8 mouse cellular contexts compared by ENCODE assay signal in genomic region chr11:52395940-52396596, GRCm38 (mm10). TPM values are rescaled to one million over a fixed set of nuclear protein-coding genes. Genes with fewer than 3 reads are reported as not detected.
A peak's percentile ranks its signal among the peaks of the same experiment; 100 is the strongest.
DNase-seq lines count a peak whose midpoint lies in the region; ATAC-seq and TF ChIP-seq lines count a peak whose summit lies in the region.

TSS of gene 9530068E07Rik (plus strand) at chr11:52396428.

- no peaks in the 10 kb centered on the region for H3K36me3 ChIP-seq in hindbrain, postnatal 0 days (ENCODE audit: insufficient read depth, low read length)

- H3K4me2 ChIP-seq in hindbrain, postnatal 0 days (ENCODE audit: low read depth, low read length) = peak within 1 kb of the TSS; percentile 78

- intact Hi-C loops in gastrocnemius, adult 2 months (cut with DNase I) = no loop called here
- intact Hi-C loops in left cerebral cortex, adult 2 months (cut with DNase I) = no loop called here

- H3K9me3 ChIP-seq in hindbrain, postnatal 0 days (ENCODE audit: low read length) = no peaks in the 10 kb centered on the region

- H3K4me3 ChIP-seq in gastrocnemius, adult 2 months = peak within 1 kb of the TSS; percentile 97
- peak within 1 kb of the TSS; percentile 98 for H3K4me3 ChIP-seq in hindbrain, postnatal 0 days (ENCODE audit: low read length)
- peak within 1 kb of the TSS; percentile 88 for H3K4me3 ChIP-seq in left cerebral cortex, adult 2 months

- H3K4me1 ChIP-seq in hindbrain, postnatal 0 days (ENCODE audit: insufficient read depth, low read length) = 0 out of 2 replicates have a peak, but pooled peaks cover 6% of the 10 kb centered on the region

- H3K27ac ChIP-seq in gastrocnemius, adult 2 months = peak within 1 kb of the TSS; percentile 97
- peak within 1 kb of the TSS; percentile 94 for H3K27ac ChIP-seq in hindbrain, postnatal 0 days
- H3K27ac ChIP-seq in left cerebral cortex, adult 2 months = peak within 1 kb of the TSS; percentile 97

- no peak for TF ChIP-seq CTCF in gastrocnemius, adult 2 months (IDR thresholded peaks at IDR 0.05)
- no peak for TF ChIP-seq CTCF in hindbrain, postnatal 0 days (IDR thresholded peaks at IDR 0.05; ENCODE audit: low read depth)
- TF ChIP-seq CTCF in left cerebral cortex, adult 2 months (IDR thresholded peaks at IDR 0.05) = no peak

- H3K27me3 ChIP-seq in hindbrain, postnatal 0 days (ENCODE audit: insufficient read depth, low read length) = no peaks in the 10 kb centered on the region

- peak; percentile 94 for DNase-seq in WW6 (ENCODE audit: low read depth, low spot score)
- DNase-seq in cerebellum, postnatal 4 days (ENCODE audit: low spot score in 2 of 2) = peak; percentile 82 to 88
- peak; percentile 94 for DNase-seq in gastrocnemius, adult 2 months
- peak; percentile 98 for DNase-seq in hindbrain, postnatal 0 days (ENCODE audit: low spot score)
- DNase-seq in left cerebral cortex, adult 2 months (ENCODE audit: extremely low spot score in 1 of 2, low spot score in 2 of 2) = peak; percentile 93 to 94
- peak; percentile 94 to 96 for DNase-seq in right cerebral cortex, adult 2 months (ENCODE audit: low spot score in 2 of 2)
- peak; percentile 92 for DNase-seq in urinary bladder, postnatal 14 days (ENCODE audit: low spot score)

- peak within 1 kb of the TSS; percentile 94 for H3K9ac ChIP-seq in hindbrain, postnatal 0 days (replicated peaks; ENCODE audit: low read length)

- 1% methylated on average over 37 of the region's 38 CpGs for WGBS in hindbrain, postnatal 0 days

- peak; percentile 97 for ATAC-seq in hindbrain, postnatal 0 days
- peak; percentile 93 for ATAC-seq in megakaryocyte, adult 5-6 weeks (ENCODE audit: poor library complexity, severe bottlenecking)

RNA-seq across cellular contexts. Expression of gene 9530068E07Rik, which starts in this region (rescaled TPM):
- total RNA-seq in gastrocnemius, adult 2 months (2021) = 10 to 100 TPM; 41.5 to 48.5 TPM
- 125 and 142 TPM in 2 replicates for total RNA-seq in hindbrain, postnatal 0 days (2014; rRNA removed)
- 126 and 131 TPM in 2 replicates for polyA plus RNA-seq in hindbrain, postnatal 0 days (2015; fragmentation: Nextera tagmentation; extraction: Ambion mirVana)
- total RNA-seq in left cerebral cortex, adult 2 months (2021) = 10 to 100 TPM; 59.2 to 64.2 TPM
- total RNA-seq in megakaryocyte, adult 5-6 weeks (2015) = 131 and 132 TPM in 2 replicates
- total RNA-seq in megakaryocyte, adult 5-6 weeks (2017) = 74.8 and 90.7 TPM in 2 replicates

Comparison
In these comparisons a context has a peak if more than half of its experiments do, and no peak if none do; other contexts are left out.
1. Peak in every context shown above with its lines: DNase-seq, ATAC-seq, H3K4me3 ChIP-seq and H3K27ac ChIP-seq.